Mouse (Mus musculus) MEL (cell line): Measurements from ENCODE around the gene Gtf2i. TPM values are rescaled to one million over a fixed set of nuclear protein-coding genes. Genes with fewer than 3 reads are reported as not detected.

Experiments used
- DNase-seq: peaks from one replicate; pipeline ENCODE4 v3.0.0; 2011; ENCODE audit warnings: low read depth, low spot score
- H3K27ac ChIP-seq: 2 replicates; pipeline ENCODE4 v1.5.1; 2012; ENCODE audit warnings: low read depth, mild to moderate bottlenecking, control low read depth, low read length, moderate library complexity; ENCODE audit not compliant: control insufficient read depth
- H3K27me3 ChIP-seq, 2 experiments: fragments of 150-350 bp in 1 of 2; sonication (generic) in 1 of 2; 2 replicates each; pipeline ENCODE4 v1.6.1; 2012; ENCODE audit warnings: low read length in 2 of 2, mild to moderate bottlenecking in 2 of 2, improper control_type of control experiment in 1 of 2, moderate library complexity in 1 of 2; ENCODE audit not compliant: insufficient read depth in 2 of 2, control insufficient read depth in 1 of 2
- H3K36me3 ChIP-seq, 2 experiments: 2 replicates each; pipeline ENCODE4 v1.6.1; 2012 to 2014; ENCODE audit warnings: low read length in 2 of 2, improper control_type of control experiment in 1 of 2, inconsistent platforms in 1 of 2, mild to moderate bottlenecking in 1 of 2; ENCODE audit not compliant: insufficient read depth in 2 of 2, control insufficient read depth in 1 of 2
- H3K4me1 ChIP-seq, 2 experiments: fragments of 150-350 bp in 1 of 2; sonication (generic) in 1 of 2; 2 replicates each; pipeline ENCODE4 v1.6.1; 2012; ENCODE audit warnings: low read length in 2 of 2, improper control_type of control experiment in 1 of 2, mild to moderate bottlenecking in 1 of 2; ENCODE audit not compliant: insufficient read depth in 2 of 2, control insufficient read depth in 1 of 2
- H3K4me3 ChIP-seq, 2 experiments: fragments of 150-350 bp in 1 of 2; sonication (generic) in 1 of 2; 2 replicates each; pipeline ENCODE4 v1.5.1; 2012; ENCODE audit warnings: low read depth in 2 of 2, low read length in 2 of 2, mild to moderate bottlenecking in 2 of 2, moderate library complexity in 2 of 2, control low read depth in 1 of 2, improper control_type of control experiment in 1 of 2; ENCODE audit not compliant: control insufficient read depth in 1 of 2, insufficient read depth in 1 of 2
- H3K79me2 ChIP-seq: 2 replicates; pipeline ENCODE4 v1.6.1; 2012; ENCODE audit warnings: mild to moderate bottlenecking, low read length, moderate library complexity; ENCODE audit not compliant: control insufficient read depth, poor library complexity, insufficient read depth
- H3K9ac ChIP-seq: 2 replicates; pipeline ENCODE4 v1.6.1; 2012; ENCODE audit warnings: low read depth, mild to moderate bottlenecking, control low read depth, low read length, moderate library complexity; ENCODE audit not compliant: control insufficient read depth, poor library complexity, severe bottlenecking
- H3K9me3 ChIP-seq: fragments of 150-350 bp; sonication (generic); replicated peaks from 2 replicates; pipeline ENCODE4 v1.6.1; 2012; ENCODE audit warnings: mild to moderate bottlenecking, low read length, improper control_type of control experiment, moderate library complexity; ENCODE audit not compliant: insufficient read depth
- CHD1 ChIP-seq: IDR thresholded peaks from 2 replicates; pipeline ENCODE4 v1.6.1; 2012; ENCODE audit warnings: low read depth, mild to moderate bottlenecking, inconsistent platforms, low read length, improper control_type of control experiment
- CTCF ChIP-seq, 3 experiments: IDR thresholded peaks in 2 of 3; conservative IDR thresholded peaks in 1 of 3; 2 replicates each; pipeline ENCODE4 v1.5.1; 2011 to 2012; ENCODE audit warnings: low read length in 3 of 3, low read depth in 2 of 3, mild to moderate bottlenecking in 2 of 3, improper control_type of control experiment in 1 of 3, inconsistent platforms in 1 of 3, mixed read lengths in 1 of 3, moderate library complexity in 1 of 3; ENCODE audit not compliant: control insufficient read depth in 1 of 3, insufficient read depth in 1 of 3, poor library complexity in 1 of 3, severe bottlenecking in 1 of 3
- E2F4 ChIP-seq: IDR thresholded peaks from 2 replicates; pipeline ENCODE4 v1.6.1; 2011; ENCODE audit warnings: low read depth, low read length, improper control_type of control experiment, borderline replicate concordance
- ELF1 ChIP-seq: IDR thresholded peaks from 2 replicates; pipeline ENCODE4 v1.6.1; 2014; ENCODE audit warnings: low read depth, mild to moderate bottlenecking, inconsistent platforms, low read length, improper control_type of control experiment, moderate library complexity
- ETS1 ChIP-seq: IDR thresholded peaks from 2 replicates; pipeline ENCODE4 v1.6.1; 2012; ENCODE audit warnings: low read depth, mild to moderate bottlenecking, inconsistent platforms, low read length, improper control_type of control experiment, moderate library complexity
- GABPA ChIP-seq: IDR thresholded peaks from 2 replicates; pipeline ENCODE4 v1.6.1; 2012; ENCODE audit warnings: low read depth, mild to moderate bottlenecking, inconsistent platforms, low read length, improper control_type of control experiment, moderate library complexity
- JUND ChIP-seq: IDR thresholded peaks from 2 replicates; pipeline ENCODE4 v1.6.1; 2011; ENCODE audit warnings: low read depth, mild to moderate bottlenecking, improper control_type of control experiment, low read length
- MAFK ChIP-seq: IDR thresholded peaks from 2 replicates; pipeline ENCODE4 v1.6.1; 2011; ENCODE audit warnings: low read depth, mild to moderate bottlenecking, low read length, improper control_type of control experiment, borderline replicate concordance
- MAX ChIP-seq: IDR thresholded peaks from 2 replicates; pipeline ENCODE4 v1.6.1; 2011; ENCODE audit warnings: low read length, improper control_type of control experiment
- MAZ ChIP-seq: IDR thresholded peaks from 2 replicates; pipeline ENCODE4 v1.6.1; 2012; ENCODE audit warnings: low read depth, mild to moderate bottlenecking, inconsistent platforms, low read length, improper control_type of control experiment
- MYB ChIP-seq: IDR thresholded peaks from 2 replicates; pipeline ENCODE4 v1.6.1; 2011; ENCODE audit warnings: mild to moderate bottlenecking, low read depth, low read length, improper control_type of control experiment
- NRF1 ChIP-seq: IDR thresholded peaks from 2 replicates; pipeline ENCODE4 v1.6.1; 2014; ENCODE audit warnings: low read depth, mild to moderate bottlenecking, inconsistent platforms, low read length, improper control_type of control experiment, moderate library complexity; ENCODE audit not compliant: poor library complexity, insufficient read depth, severe bottlenecking
- POLR2AphosphoS2 ChIP-seq: IDR thresholded peaks from 2 replicates; pipeline ENCODE4 v1.6.1; 2011; ENCODE audit warnings: low read length, improper control_type of control experiment
- POLR2AphosphoS5 ChIP-seq: IDR thresholded peaks from 2 replicates; pipeline ENCODE4 v1.6.1; 2012; ENCODE audit warnings: low read depth, borderline replicate concordance, mild to moderate bottlenecking, inconsistent platforms, low read length, moderate library complexity, mixed read lengths
- SIN3A ChIP-seq: IDR thresholded peaks from 2 replicates; pipeline ENCODE4 v1.6.1; 2012; ENCODE audit warnings: low read length, improper control_type of control experiment, inconsistent platforms
- SMC3 ChIP-seq: IDR thresholded peaks from 2 replicates; pipeline ENCODE4 v1.6.1; 2011; ENCODE audit warnings: low read depth, low read length, improper control_type of control experiment
- TBP ChIP-seq: IDR thresholded peaks from 2 replicates; pipeline ENCODE4 v1.8.0; 2011; ENCODE audit warnings: low read depth, low read length, improper control_type of control experiment
- UBTF ChIP-seq: IDR thresholded peaks from 2 replicates; pipeline ENCODE4 v1.6.1; 2012; ENCODE audit warnings: low read depth, mild to moderate bottlenecking, inconsistent platforms, low read length, improper control_type of control experiment, moderate library complexity, borderline replicate concordance; ENCODE audit not compliant: insufficient read depth
- ZC3H11A ChIP-seq: IDR thresholded peaks from 2 replicates; pipeline ENCODE4 v1.6.1; 2012; ENCODE audit warnings: low read depth, mild to moderate bottlenecking, inconsistent platforms, low read length, improper control_type of control experiment
- polyA plus RNA-seq, 2 experiments: library from polyadenylated mRNA; stranded (reverse) in 1 of 2; unstranded in 1 of 2; fragments of >175 nt in 1 of 2; fragments of >200 nt in 1 of 2; gene quantifications; 2 replicates each; pipeline versions ENCODE4 v1.2.1 to v1.2.4; 2012; ENCODE audit warnings: low replicate concordance in 2 of 2, low read depth in 1 of 2; ENCODE audit not compliant: insufficient read length in 2 of 2, insufficient read depth in 1 of 2, missing spikeins in 1 of 2
- total RNA-seq: library from RNA; depleted of rRNA; stranded (reverse); fragments of 300-350 nt; gene quantifications from 2 replicates; pipeline ENCODE4 v1.2.3, GENCODE M21; 2012

The Gtf2i gene
- total and polyA plus RNA-seq, 3 experiments: 46.7 to 151 (median 128) TPM

DNA sequence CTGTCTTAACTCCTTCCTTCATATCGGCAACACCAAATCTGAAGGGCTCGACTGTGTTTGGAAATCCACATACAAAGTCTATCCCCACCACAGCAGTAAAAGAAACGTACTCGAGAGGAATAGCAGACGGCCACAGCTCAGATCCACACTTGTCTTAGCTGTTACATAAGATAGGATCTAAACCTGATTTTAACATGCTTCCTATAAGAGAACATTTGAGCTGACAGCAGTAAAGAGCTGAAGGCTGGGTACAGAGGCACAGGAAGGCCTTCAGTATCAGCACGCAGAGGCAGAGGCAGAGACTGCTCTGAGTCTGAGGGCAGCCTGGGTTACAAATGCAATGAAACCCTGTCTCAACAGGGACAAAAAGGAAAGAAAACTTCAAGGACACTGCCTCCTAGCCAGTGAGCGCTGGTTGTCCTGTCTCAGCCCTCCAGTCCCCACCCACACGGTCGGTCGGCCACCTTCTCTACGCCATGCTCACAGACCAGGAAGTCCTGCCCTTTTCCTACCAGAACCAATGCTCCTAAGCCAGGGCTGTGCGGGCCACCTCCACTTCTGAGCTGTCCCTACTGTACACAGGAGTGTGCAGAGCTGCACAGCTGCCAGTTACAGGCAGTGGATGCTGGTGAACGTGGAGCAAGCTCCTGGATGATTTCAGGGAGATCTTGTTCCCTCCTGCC, 57.1 kb downstream of the Gtf2i start:
- H3K9me3 ChIP-seq: no peaks in the 10 kb centered on the region
- no peak for TF ChIP-seq ZC3H11A
- no peak overlapping the region for H3K4me3 ChIP-seq
- H3K4me1 ChIP-seq: no peaks in the 10 kb centered on the region
- no peak overlapping the region for H3K27ac ChIP-seq
- no peak for DNase-seq
- H3K9ac ChIP-seq: no peak overlapping the region
- peaks cover 0 to 18% of the 10 kb centered on the region in 2 experiments; a peak in 2 of 4 replicates for H3K36me3 ChIP-seq
- no peaks in the 10 kb centered on the region for H3K79me2 ChIP-seq
- no peaks in the 10 kb centered on the region for H3K27me3 ChIP-seq

DNA sequence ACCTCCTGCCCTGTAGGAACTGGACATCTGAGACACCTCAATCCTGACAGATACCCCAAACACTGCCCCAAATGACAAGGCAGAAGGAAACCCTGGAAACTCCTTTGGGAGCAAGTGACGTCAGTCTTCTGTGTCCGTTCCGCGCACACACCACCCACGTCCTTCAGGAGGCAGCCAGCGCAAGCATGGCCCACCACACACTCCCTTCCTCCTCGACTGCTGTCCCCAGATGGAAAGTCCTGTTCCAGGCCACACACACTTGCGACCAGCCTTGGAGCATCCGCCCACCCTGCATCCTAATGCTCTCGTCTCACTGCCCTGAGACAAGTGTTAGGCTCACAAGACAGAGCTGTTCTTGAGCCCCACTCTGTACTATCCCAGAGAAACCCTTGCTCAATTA, 59.3 kb downstream of the Gtf2i start:
- TF ChIP-seq GABPA: no peak
- TF ChIP-seq MAZ: no peak
- H3K9ac ChIP-seq: no peak overlapping the region
- H3K36me3 ChIP-seq: peaks cover 0 to 14% of the 10 kb centered on the region in 2 experiments; a peak in 2 of 4 replicates

DNA sequence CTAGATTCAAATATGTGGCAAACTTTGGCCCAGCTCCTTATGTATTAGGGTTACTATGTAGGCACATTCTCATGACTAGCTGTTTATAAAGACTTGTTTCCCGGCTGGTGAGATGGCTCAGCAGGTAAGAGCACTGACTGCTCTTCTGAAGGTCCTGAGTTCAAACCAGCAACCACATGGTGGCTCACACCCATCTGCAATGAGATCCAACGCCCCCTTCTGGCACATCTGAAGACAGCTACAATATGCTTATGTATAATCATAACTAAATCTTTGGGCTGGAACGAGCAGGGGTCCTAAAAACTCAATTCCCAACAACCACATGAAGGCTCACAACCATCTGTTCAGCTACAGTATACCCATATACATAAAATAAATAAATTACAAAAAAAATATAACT, 60.8 kb downstream of the Gtf2i start:
- peak; percentile 49 for DNase-seq
- H3K27me3 ChIP-seq: no peaks in the 10 kb centered on the region
- H3K9ac ChIP-seq: no peak overlapping the region
- H3K4me3 ChIP-seq: no peak overlapping the region
- TF ChIP-seq ZC3H11A: no peak
- TF ChIP-seq POLR2AphosphoS5: no peak
- no peak for TF ChIP-seq NRF1
- no peak for TF ChIP-seq MAFK
- TF ChIP-seq E2F4: no peak
- TF ChIP-seq POLR2AphosphoS2: no peak
- no peak for TF ChIP-seq JUND
- TF ChIP-seq CHD1: no peak
- TF ChIP-seq ETS1: no peak
- TF ChIP-seq MYB: no peak
- no peak for TF ChIP-seq MAX
- no peak for TF ChIP-seq SIN3A
- peak; percentile 50 for TF ChIP-seq SMC3
- TF ChIP-seq TBP: no peak
- TF ChIP-seq UBTF: no peak
- peak; percentile 25 to 54 (median 34); a peak in 5 of 6 replicates for TF ChIP-seq CTCF (IDR thresholded peaks at IDR 0.05 in 2 of 3, conservative IDR thresholded peaks at IDR 0.05 in 1 of 3; ENCODE audit: control insufficient read depth in 1 of 3, insufficient read depth in 1 of 3, low read depth in 2 of 3, low read length in 3 of 3, poor library complexity in 1 of 3, severe bottlenecking in 1 of 3)
- no peak for TF ChIP-seq ELF1
- TF ChIP-seq GABPA: no peak
- TF ChIP-seq, all 39 proteins: peak for 2
- H3K4me1 ChIP-seq: no peaks in the 10 kb centered on the region
- H3K9me3 ChIP-seq: no peaks in the 10 kb centered on the region
- peaks cover 0 to 10% of the 10 kb centered on the region in 2 experiments; a peak in 1 of 4 replicates for H3K36me3 ChIP-seq
- no peak overlapping the region for H3K27ac ChIP-seq
- H3K79me2 ChIP-seq: no peaks in the 10 kb centered on the region

More for the DNA sequence above, 59.3 kb downstream of the Gtf2i start:
- Histone ChIP-seq H3K9me3 (no peaks in the 10 kb centered on the region), H3K27ac (no peak overlapping the region), H3K4me1 (no peaks in the 10 kb centered on the region), H3K4me3 (no peak overlapping the region), H3K79me2 (no peaks in the 10 kb centered on the region), H3K27me3 (no peaks in the 10 kb centered on the region)
- no peak for DNase-seq
